Mouse (Mus musculus): ENCODE data around the gene Chic2. TPM values are rescaled to one million over a fixed set of nuclear protein-coding genes. Genes with fewer than 3 reads are reported as not detected.
A peak's percentile ranks its signal among the peaks of the same experiment; 100 is the strongest.

Gene Chic2
- total RNA-seq (2021), result 10 to 100 TPM; 16.7 to 17.0 TPM
- long read RNA-seq, experiment 1, full-length matches to known transcripts, result 11 of 12 reads
- long read RNA-seq, experiment 1, partial matches to known transcripts, result 0 of 12 reads
- long read RNA-seq, experiment 1, other reads (novel, unspliced or antisense), result 1 of 12 reads
- long read RNA-seq, experiment 2, full-length matches to known transcripts, result 14 of 15 reads
- long read RNA-seq, experiment 2, partial matches to known transcripts, result 0 of 15 reads
- long read RNA-seq, experiment 2, other reads (novel, unspliced or antisense), result 1 of 15 reads

DNA sequence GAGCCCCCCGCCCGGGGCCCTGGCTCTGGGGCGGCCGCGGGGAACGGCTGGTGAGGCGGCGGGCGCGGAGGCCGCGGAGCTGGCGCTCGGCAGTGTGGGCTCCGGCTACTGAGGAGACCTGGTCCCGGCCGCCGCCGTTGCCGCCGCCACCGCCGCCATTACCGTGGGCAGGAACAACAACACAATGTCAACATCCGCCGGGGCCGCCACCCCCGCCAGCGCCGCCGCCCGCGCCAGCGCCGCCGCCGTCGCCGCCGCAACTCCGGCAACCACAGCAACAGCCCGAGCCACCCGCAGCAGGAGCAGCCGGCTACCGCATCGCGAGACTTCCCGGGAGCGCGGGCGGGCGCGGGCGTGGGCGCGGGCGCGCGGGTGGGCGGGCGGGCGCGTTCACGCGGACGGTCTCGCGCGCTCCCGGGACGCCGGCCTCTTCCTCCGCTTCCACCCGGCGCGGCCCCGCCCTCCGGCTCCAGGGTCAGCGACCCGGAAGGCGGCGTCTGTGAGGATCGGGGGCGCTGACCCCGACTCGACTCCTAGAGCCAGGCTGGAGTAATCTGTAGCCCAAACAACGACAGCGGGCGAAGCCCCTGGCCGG is at the start of gene Chic2:
TSS of gene Chic2 (minus strand) at position 465 of the 595 bp plus-strand sequence.
- DNase-seq, result peak; percentile 88 to 92

DNA sequence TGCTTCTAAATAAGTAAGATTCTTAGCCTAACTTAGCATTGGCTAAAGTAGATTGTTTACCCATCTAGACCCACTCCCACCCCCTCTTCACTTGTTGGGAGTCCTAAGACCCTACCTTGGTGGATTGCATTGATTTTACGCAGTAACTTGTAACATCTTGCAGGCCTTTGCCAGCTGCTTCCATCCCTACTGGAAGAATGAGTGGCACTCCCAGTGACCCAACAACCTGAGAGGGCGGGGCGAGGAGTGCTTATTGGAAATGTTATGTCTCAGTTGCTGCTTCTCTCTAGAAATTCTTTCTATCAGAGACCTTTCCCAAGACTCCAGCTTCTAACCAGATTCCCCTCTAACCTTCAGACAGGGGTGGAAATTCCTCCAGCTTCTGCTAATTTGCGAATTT is 41.3 kb upstream of the Chic2 start:
- no peak for DNase-seq

DNA sequence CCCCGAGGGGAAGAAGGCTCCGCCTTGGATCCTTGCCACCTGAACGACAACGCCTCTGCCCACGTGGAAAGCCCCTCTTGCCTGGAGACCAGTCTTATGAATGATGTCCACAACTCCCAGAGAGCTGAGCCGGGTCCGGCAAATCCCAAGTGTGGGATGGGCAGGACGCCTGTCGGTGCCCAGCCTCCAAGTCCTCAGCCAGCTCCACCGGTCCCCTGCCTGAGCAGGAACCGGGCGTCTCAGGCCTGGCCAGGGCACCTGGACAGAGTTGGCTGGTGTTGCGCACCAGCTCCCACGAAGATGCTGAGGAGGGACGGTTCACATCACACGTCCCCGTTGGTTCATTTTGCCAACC is 40.9 kb upstream of the Chic2 start:
- DNase-seq, result no peak

DNA sequence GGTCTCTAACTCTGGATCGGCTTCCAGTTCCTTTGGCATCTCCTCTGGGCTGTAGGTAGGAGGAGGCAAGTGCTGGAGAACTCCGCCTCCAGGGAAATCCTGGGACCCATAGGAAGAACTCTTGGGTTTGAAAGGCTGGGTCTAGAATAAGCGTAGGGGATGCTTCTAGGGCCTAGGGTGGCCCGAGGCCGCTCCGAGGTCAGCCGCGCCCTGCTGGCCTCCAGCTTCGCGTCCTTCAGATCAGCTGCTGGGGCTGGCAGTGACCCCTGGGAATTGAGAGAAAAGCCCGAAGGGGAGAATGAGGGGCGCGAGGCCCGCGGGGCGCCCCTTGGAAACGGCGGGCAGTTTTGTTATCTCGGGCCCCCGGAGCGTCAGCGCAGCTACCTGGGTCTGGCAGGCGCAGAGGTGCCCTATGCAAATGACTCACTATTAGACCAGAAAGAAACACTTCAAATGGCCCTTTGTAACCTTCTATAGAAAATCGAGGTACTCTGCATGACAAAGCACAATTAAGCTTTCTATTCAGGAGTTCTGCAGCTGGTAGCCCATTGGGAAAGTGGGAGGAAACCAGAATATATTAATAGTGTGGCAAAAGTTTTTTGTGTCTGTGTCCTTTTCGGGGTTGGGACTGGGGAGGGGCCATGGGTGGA is 40.4 kb upstream of the Chic2 start:
- no peak for DNase-seq

DNA sequence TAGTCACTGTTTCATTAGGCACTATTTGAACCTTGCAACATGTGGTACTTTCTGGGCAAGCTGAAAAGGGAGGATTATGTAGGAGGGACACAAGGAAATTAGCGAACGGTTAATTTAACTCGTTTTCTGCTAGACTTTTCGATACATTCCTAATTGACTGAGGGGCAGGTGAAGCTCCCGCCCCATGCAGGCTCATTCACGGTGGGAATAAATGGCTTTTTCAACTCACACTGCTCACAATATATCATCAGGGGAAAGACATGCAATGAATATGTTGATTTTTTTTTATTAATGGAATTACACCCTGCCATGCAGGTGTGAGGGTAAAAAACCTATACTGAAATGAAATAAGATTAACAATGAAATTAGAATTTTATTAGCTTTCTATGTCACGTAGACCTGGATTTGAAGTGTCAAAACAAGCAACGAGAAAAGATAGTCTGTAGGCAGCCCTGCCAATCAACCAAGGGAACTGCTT is 39.9 kb upstream of the Chic2 start:
- DNase-seq, result peak in 1 of 2 experiments; percentile 36

DNA sequence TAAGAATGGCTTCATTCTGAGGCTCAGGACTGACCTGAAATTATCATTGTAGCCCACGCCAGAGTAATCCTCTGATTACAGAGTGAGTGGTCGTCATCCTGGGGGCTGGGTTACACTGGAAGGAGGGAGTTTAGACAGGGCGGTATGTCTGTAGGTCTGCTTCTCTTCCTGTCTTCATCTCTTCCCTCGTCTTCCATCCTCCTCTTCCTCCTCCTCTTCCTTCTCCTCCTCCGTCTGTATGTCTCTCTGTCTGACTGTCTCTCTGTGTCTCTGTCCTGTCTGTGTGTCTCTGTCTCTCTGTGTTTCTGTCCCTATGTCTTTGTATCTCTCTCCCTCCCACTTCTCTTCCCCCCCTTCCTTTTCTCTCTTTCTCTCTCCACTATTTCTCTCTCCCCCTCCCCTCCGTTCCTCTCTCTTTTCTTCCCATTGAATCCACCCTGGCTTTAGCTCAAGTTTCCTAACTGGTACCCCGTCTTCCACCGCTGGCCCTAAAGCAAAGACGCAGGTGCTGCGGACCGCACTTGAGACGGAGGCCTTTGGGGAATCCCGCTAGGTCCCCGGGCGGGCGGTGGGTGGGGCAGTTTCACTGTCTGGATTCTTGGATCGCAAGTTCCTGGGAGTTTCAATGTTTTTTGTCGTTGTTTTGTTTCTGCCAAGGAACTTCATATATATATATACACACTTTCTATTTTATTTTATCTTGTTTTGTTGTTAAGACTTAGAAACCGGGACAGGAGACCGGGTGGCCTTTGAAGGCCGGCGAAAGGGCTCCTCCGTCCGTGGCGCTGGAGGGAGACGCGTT is 39.2 kb upstream of the Chic2 start:
- DNase-seq, result peak in 1 of 2 experiments; percentile 47

DNA sequence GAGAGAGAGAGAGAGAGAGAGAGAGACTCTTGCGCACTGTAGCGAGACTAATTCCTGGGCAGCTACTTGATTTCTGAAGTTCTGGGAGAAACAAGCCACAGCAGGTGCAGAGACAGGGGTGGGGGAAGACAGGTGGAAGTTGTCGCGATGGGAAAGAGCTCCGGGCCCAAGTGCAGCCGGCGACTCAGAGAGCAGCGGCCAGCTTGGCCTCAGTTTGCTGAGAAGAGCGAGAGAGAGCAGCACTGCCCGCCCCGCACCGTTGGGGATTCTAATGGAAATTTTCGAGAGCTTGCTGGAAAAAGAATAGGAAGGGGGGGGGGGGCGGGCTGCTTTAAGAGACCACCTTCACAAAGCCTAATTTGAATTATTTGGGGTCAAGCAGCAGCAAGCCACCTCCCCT is 38.5 kb upstream of the Chic2 start:
- DNase-seq, result peak in 1 of 2 experiments; percentile 16

DNA sequence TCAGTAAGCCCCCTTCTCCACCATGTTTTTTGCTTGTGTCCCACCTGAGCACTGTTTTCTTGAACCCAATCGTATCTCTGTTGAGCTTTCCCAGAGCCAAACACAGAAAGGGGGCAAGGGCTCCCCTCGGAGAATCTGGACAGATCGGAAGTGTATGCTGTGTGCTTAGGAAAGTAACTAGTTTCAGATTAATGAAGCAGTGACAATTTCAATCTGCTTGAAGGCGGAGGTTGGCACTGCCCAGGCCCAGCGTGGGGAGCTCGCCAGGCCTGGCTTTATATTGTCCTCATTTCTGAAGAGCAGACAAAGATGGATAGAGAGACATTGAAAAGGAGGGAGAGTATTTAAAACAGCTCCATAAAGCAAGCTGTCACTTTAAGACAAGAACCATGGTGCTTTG is 37.9 kb upstream of the Chic2 start:
- DNase-seq, result no peak

DNA sequence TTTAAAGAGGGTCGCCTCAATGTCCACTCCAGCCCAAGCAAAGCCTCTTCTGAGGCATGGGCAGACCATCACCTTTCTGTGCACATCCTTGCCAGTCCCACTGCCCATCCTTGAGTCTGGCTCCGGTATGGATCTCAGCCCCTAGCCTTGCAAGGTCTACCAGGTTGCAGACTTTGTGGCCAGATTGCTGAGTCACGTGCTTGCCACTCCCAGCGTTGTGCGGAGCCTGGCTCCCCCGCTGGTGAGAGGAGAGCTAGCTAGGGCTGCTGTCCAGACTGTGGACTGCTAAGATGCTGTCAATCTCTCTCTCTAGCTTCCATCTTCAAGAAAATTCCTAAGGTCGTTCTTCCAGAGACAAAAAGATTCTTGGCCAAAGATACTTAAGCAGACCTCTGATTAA is 35.0 kb upstream of the Chic2 start:
- no peak for DNase-seq

DNA sequence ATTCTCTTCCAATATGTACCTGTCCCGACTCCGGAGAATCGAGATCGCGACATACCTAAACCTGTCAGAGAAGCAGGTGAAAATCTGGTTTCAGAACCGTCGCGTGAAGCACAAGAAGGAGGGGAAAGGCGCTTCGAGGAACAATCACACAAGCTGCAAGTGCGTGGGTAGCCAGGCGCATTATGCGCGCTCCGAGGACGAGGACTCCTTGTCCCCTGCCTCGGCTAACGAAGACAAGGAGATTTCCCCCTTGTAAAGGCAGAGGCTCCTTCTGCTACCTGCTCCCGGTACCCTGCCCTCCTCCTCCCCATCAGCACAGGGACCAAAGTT is 32.4 kb upstream of the Chic2 start:
- DNase-seq, result no peak

DNA sequence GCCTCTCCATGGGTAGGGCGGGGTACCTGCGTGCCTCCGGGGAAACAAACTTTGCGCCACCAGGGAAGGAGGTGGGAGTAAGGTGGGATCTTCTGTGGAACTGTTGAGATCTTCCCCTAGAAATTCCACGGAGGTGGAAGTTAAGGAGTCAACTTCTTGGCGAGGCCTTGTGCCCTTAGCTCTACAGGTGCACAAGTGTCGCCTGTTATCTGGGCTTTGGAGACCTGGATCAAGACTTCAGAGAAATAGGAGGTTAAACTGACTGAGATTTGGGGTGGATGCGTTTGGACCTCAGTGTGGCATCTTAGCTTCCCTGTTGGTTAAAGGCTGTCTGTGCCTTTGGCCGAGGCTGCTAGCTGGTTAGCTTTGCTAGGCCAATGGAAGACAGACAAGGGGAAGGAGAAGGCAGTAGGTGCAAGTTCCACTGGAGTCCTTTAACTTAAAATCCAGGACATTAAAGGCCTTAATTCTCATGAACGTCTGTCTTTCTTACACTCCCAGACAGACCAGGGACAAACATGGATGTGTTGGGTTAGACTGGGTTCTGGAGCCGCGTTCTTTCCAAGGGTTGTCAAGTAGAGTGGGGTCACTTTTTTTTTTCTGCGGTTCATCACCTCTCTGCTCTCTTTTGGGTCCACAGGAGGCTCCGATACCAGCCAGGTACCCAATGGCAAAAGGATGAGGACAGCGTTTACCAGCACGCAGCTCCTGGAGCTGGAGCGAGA is 31.9 kb upstream of the Chic2 start:
- DNase-seq, result no peak

DNA sequence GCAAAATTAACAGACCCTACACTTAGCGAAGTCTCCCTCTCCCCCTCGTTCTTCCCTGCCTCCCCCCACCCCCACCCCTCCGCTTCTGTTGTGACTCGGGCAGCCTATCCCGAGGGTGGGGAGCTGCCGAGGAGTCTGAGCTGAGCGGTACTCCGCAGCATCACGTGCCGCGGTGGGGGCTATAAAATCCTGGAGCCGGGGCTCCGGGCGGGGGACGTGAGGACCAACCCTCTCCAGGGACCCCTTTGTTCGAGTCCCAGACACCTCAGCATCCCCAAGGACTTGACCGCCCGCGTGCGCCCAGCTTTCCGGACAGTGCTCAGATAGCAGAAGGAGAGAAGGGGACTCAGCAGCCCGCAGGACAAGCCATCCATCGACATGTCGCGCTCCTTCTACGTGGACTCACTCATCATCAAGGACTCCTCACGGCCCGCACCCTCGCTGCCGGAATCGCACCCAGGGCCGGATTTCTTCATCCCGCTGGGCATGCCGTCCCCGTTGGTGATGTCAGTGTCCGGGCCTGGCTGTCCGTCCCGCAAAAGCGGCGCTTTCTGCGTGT is 30.9 kb upstream of the Chic2 start, which contains the start of gene Gsx2:
TSS of gene Gsx2 (plus strand) at position 219 of the 559 bp plus-strand sequence.
- DNase-seq, result no peak

DNA sequence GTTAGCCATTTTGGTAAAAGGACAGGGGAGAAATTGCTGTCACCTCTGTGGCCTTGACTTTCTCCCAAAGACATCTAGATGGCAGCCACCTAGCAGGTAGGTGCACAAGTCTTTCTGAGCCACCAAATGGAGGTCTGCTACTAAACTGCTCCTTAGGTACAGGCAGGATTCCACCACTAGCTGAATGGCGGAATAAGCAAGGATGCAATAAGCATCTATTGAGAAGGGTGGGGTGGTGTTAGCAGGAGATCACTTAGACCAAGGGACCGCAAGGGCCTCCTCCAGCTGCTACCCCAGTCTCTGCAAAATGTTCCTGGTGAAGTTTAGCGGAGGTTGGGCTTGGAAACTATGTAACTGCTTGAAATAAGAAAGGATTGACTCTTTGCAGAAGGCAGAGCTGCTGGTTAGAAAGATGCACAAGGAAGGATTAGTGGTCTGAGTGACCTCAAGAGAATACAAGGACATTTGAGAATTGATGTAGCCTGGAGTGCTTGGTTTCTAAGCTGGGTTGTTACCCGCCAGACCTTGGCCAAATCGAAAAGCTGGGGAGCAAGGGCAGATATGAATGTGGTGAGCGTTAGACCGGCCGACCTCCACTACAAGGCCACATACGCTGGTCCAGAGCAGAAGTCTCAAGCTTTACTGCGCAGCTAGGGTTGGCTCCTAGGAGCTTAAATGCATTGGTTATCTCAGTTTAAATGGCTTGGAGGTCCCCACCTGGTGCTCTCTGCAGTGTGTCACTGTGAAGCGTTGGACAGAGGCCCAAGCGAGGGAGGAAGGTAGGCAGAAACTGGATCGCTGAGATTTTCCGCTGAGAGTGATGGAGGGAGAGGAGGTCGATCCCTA is 30.2 kb upstream of the Chic2 start:
- DNase-seq, result no peak

DNA sequence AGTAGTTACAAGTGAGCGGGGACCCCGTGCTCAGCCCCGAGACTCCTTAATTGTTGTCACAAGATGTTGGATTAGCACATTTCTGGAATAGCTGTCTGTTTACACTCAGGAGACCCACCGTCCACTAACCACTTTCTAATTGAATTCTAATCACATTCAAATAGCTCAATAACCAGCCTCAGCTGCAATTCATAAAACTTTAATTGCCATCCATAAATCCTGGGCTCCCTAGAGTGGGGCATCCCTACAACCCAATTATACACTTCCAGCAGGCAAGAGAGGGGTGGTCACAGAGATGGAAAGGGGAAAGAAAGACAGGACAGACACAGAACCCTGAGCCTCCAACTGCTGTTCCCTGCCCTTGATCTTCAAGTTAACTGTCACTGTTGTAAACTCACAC is 29.6 kb upstream of the Chic2 start:
- DNase-seq, result no peak

DNA sequence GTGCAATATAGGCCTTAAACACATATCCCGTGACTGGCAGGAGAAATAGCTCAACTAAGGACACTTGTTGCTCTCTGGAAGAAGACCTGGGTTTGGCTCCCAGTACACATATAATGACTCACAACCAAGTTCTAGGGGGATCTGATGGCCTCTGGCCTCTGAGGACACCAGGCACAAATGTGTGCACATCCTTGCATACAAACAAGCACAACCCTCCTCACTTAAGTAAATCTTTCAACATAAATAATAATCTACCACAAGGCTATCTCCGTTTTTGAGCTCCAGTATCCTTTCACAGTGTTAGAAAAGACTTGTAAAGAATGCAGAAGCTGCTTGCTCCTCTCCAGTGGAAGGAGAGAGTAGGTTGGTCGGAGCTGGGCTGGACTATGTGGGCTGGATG is 29.1 kb upstream of the Chic2 start:
- no peak for DNase-seq

DNA sequence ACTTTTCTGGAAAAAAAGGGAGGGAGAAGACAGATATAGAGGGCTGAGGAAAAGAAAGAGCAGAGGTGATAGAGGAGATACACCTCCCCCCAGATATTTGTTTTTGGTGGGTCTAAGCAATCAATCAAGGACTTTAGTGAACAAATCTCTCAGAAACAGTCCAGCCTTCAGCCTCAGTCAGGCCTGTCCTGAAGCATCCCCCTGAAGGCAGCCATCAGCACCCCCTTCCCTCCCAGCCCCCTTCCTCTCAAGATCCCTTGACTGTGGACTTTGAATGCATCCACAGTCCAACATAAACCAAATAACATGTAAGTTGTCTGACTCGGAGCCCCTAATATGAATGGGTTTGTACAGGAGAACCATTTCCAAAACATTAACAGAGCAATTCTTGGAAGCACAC is 28.6 kb upstream of the Chic2 start:
- DNase-seq, result no peak

DNA sequence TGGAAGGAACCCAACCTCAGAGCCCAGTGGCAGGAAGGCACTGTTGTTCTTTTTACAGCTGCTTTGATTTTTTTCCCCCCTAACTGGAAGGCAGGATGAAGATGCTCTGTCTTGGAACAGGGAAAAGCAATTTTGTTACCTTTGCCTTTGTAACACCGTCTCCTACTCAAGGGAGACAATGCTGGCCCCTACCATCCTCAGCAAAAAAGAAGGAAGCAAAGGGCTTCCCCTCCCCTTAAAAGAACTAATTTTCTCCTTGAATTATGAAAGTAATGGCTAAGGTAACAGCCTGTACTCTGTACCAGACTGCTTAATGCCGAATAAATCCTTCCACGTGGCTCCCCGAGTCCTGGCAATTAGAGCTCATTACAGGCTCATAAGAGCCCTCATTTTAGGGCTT is 28.0 kb upstream of the Chic2 start:
- no peak for DNase-seq

DNA sequence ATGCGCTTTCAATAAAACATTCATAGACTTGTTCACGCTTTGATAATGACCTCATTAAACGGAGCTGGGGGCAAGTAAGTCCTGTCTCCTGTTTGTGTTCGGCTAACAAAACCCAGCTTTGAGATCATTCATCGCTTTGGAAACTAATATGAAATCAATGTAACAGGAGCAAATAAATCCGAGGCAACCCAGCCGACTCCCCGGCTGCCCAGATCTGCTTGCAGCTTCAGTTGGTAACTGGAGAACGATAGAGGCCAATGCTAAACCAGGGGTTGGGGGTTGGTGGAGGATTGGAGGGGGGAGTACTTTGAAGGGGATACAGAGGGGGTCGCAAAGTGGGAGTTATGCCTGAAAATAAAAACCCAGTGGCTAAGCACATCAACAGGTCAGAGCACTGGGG is 27.4 kb upstream of the Chic2 start:
- DNase-seq, result no peak

DNA sequence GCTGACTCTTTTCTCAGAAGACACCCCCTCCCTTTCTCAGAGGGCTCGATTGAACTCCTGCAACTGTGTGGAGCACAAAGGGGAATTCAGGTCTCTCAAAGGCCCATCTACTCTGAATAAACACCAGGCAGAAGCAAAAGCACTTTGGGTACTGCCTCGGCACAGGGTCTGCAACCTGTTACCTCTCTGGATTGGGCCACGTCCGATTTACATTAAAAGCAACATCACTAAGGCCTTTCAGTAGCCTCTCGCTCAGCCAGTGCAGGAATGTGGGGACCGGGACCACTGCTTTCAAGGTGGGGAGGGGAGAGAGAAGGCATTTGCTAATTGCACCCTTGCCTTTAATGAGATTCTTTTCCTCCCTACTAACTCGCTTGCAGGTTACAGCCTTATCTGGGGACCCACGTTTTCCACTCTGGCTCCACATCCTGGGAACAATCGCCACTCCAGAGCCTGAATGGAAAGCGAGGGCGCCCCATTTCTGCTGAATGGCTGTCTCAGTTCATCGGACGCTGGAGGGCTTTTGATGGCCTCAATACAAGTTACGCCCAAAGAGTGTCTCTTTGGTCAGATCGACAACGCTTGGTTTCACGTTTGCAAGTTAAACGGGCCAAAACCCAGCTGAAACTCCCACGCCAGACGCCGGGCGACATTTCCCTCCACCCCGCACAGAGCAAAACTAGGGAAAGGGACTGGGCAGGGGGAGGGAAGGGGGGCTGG is 26.2 kb upstream of the Chic2 start:
- no peak for DNase-seq

DNA sequence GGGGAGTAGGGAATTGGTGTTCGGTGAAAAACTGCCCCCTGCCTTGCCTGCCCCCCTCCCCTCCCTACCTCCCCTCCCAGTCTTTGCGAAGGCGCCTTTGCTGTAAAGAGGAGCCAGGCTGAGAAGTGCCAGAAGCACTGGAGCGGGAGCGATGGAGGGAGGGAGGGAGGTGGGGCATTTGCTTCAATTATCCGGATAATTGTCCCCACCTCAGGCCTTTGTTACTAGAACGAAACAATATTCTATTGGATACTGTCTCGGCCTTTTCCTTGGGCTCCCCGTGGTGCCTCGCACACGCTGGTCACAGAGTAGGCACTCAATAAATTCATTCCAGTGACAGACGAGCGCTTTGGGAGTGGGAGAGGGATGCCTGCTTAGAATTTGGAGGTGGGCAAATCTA is 25.6 kb upstream of the Chic2 start:
- DNase-seq, result no peak
